Mouse (Mus musculus): ENCODE measurements around the gene Bmp8b. TPM values are rescaled to one million over a fixed set of nuclear protein-coding genes. Genes with fewer than 3 reads are reported as not detected.

Bmp8b gene
- 0.13 and 0.14 TPM in 2 replicates for polyA plus RNA-seq (2015; fragmentation: Nextera tagmentation; extraction: Ambion mirVana)

DNA sequence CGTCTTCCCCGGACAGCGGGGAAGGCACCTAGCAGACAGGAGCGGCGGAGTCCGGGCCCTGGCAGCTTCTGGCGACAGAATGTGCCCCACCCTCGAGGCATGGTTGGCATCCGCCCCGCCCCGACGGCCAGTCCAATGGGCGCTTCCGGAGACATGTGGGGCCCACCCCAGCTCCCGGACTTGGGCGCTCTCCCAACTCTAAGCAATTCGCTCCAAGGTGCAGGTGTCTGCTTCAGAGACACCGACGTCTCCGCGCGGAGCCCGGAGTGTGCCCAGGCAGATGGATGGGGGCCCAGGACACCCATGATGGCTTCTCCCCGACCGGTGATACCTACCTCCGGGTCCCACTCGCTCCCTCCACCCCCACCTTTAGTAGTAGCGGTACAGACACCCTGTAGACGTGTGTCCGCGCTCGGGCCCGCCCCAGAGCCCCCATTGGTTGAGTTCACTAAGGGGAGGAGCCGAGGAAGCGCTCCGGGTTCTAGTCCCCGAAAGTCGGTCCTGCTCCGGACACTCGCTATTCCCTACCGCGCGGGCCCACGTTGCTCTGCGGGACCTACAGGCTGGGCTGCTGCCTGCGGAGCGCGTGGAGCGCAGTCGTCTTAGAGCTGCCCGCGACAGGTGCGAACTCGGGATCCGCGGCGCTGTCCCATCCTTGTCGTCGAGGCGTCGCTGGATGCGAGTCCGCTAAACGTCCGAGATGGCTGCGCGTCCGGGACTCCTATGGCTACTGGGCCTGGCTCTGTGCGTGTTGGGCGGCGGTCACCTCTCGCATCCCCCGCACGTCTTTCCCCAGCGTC is at the start of gene Bmp8b:
TSS of gene Bmp8b (plus strand) at position 515 of the 800 bp plus-strand sequence.
- Histone ChIP-seq H3K9me3 (no peaks in the 10 kb centered on the region), H3K4me3 (replicated peaks) (peak within 1 kb of the TSS; percentile 34), H3K9ac (replicated peaks) (no peak within 1 kb of the TSS), H3K36me3 (no peaks in the 10 kb centered on the region), H3K4me1 (replicated peaks) (peaks cover 9% of the 10 kb centered on the region), H3K27me3 (peaks cover 44% of the 10 kb centered on the region), H3K4me2 (replicated peaks) (peak within 1 kb of the TSS; percentile 50), H3K27ac (no peak within 1 kb of the TSS)
- WGBS: 6% methylated on average over 75 of the region's 75 CpGs
- ATAC-seq: peak; percentile 73

DNA sequence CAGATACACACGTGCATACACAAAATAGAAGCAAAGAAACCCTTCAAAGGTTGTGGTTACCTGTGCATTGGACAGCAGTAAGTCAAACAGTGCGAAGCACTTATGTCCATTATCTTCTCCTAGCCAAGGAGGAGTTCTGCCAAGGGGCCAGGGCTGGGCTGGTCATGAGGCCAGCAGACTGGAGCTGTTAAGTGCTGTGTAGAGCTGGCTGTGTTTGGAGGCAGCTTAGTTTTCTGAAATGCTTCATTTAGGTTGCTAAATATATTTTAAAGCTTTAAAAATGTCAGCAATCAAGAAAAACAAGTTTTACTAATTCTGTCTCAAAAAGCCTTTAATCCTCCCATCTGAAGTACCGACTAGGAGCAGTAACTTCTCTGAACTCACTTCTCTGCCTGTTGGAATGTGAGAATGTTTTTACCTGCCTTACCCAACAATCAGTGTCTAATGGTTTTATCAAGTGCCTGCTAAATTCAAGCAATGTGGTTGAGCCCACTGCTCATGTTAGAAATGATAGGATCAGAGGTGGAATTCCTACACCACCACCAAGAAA is 48.3 kb upstream of the Bmp8b start:
- Histone ChIP-seq H3K9ac (replicated peaks) (no peak overlapping the region), H3K4me1 (replicated peaks) (peaks cover 26% of the 10 kb centered on the region), H3K36me3 (peaks cover 55% of the 10 kb centered on the region), H3K9me3 (no peaks in the 10 kb centered on the region), H3K27ac (no peak overlapping the region), H3K4me3 (replicated peaks) (no peak overlapping the region), H3K27me3 (no peaks in the 10 kb centered on the region), H3K4me2 (replicated peaks) (no peak overlapping the region)
- 97% methylated on average over 3 of the region's 3 CpGs for WGBS
- no peak for ATAC-seq

DNA sequence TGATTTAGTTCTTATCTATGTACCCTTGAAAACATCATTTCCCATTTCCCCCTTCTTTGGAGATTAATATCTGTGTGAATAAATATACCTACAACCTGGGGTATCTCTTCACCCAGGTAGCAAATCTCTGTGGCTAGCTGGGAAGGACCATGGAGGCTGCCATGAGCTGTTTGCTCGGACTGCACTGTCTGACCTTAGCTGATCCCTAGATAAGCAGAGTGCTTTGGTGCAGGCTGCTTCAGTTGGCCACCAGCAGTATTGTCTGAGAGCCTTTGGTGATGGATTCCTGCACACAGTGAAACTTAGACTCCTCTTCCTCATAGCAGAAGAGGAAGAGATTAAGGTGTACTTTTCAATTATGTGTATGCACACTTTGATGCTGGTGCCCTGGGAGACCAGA is 47.0 kb upstream of the Bmp8b start:
- no peaks in the 10 kb centered on the region for H3K27me3 ChIP-seq
- H3K9me3 ChIP-seq: no peaks in the 10 kb centered on the region
- no peak overlapping the region for H3K4me2 ChIP-seq (replicated peaks)
- peaks cover 13% of the 10 kb centered on the region for H3K4me1 ChIP-seq (replicated peaks)
- peaks cover 42% of the 10 kb centered on the region for H3K36me3 ChIP-seq
- no peak overlapping the region for H3K4me3 ChIP-seq (replicated peaks)
- no peak overlapping the region for H3K9ac ChIP-seq (replicated peaks)
- WGBS: 73% methylated on average over 1 of the region's 1 CpGs
- ATAC-seq: no peak
- H3K27ac ChIP-seq: no peak overlapping the region

DNA sequence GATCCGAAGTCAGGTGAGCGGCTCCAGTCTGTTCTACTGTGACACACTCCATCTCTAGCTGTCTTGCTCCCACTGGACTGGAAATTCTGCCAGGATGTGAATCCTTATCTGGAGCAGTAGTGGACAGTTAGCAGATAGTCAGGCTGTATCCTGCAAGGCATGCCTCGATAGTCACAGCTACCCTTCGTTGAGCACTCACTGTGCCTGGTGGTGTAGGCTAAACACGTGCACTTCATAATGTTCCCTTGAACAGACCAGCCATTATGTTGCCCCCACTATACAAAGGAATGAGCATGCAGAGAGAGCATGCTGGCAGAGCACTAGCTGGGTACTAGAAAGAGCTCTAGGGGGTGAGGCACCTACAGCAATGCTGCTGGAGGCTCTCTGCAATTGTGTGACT is 43.2 kb upstream of the Bmp8b start:
- 68% methylated on average over 5 of the region's 5 CpGs for WGBS
- Histone ChIP-seq H3K9me3 (no peaks in the 10 kb centered on the region), H3K27me3 (no peaks in the 10 kb centered on the region), H3K4me2 (replicated peaks) (no peak overlapping the region), H3K27ac (no peak overlapping the region), H3K4me3 (replicated peaks) (no peak overlapping the region), H3K36me3 (peaks cover 8% of the 10 kb centered on the region), H3K9ac (replicated peaks) (no peak overlapping the region), H3K4me1 (replicated peaks) (0 out of 2 replicates have a peak, but pooled peaks cover 2% of the 10 kb centered on the region)
- ATAC-seq: peak; percentile 48; the same call in 1 of the 2 replicates

DNA sequence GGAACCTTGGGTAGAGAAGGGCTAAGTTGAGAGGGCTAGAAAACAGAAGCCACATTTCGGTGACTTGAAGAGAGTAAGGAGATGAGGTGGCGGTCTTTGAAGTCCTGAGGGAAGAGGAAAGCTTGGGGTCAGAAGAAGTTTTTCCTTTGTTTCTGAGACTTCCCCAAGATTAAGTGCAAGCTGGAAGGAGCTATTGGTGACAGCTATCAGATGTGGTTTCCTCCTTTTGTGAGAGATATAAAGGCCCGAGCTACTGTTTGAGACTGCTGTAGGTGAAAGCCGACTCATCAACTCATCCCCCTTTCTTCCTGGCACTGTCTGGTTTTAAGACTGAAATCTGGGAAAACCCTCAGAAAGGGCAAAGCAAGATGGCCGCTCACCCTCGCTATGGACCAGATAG is 36.3 kb upstream of the Bmp8b start:
- no peak overlapping the region for H3K4me2 ChIP-seq (replicated peaks)
- H3K4me3 ChIP-seq (replicated peaks): no peak overlapping the region
- 89% methylated on average over 6 of the region's 6 CpGs for WGBS
- no peaks in the 10 kb centered on the region for H3K27me3 ChIP-seq
- no peaks in the 10 kb centered on the region; the same call in 1 of the 2 replicates for H3K9me3 ChIP-seq
- H3K9ac ChIP-seq (replicated peaks): no peak overlapping the region
- H3K36me3 ChIP-seq: no peaks in the 10 kb centered on the region
- H3K27ac ChIP-seq: no peak overlapping the region
- peaks cover 6% of the 10 kb centered on the region; the same call in 1 of the 2 replicates for H3K4me1 ChIP-seq (replicated peaks)
- ATAC-seq: no peak

DNA sequence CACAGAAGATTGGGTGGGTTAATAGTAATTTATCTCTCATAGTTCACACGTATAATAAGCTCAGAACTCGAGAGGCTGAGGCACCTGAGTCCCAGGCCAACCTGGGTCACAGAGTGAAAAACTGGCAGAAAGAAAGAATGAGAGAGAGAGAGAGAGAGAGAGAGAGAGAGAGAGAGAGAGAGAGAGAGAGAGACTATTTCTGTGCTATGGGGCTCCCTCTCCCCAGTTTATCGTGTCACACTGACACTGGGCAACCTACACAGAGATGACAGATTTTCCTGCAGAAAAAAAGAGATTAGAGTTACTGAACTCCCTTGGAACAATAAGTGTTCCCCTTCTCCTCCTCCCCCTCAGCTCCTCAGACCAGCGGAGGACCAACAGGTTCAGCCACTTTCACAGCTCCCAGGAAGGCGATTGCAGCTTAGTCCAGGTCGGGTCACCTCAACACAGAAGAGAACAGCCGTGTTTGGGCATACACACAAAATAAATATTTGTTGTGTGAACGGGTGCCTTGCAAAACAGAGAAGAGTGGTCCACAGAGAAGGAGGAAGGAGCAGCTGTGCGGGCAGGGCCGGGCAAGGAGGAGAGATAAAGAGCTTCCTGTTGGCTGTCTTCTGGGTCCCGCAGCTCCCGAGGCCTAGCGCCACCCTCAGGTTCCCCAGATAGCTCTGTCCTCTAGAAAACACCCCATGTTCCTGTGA is 33.5 kb upstream of the Bmp8b start:
- peak overlapping the region; percentile 42; the same call in 1 of the 2 replicates for H3K9ac ChIP-seq (replicated peaks)
- 8% methylated on average over 13 of the region's 13 CpGs for WGBS

DNA sequence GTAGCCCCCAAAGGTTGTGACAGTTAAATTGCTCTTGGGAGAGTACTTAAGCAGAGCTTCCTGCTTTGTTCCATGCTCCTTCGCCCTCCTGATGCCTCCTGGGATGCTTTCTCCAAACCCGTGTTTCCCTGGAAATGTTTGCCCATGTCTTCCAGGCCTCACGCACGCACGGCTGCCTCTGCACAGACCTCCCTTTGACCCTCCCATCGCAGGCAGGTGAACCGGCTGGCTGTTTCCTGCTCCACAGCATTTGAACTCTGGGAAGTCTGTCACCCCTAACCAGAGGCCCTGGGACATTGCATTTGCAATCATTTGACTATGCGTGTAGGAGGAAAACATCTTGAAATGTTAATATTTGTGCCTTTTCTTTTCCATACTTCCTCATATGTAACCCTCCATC is 28.0 kb upstream of the Bmp8b start:
- Histone ChIP-seq H3K9ac (replicated peaks) (no peak overlapping the region), H3K27me3 (no peaks in the 10 kb centered on the region), H3K4me2 (replicated peaks) (no peak overlapping the region), H3K4me3 (replicated peaks) (no peak overlapping the region), H3K36me3 (no peaks in the 10 kb centered on the region), H3K4me1 (replicated peaks) (no peaks in the 10 kb centered on the region), H3K27ac (no peak overlapping the region), H3K9me3 (peaks cover 3% of the 10 kb centered on the region; the same call in 1 of the 2 replicates)
- WGBS: 55% methylated on average over 8 of the region's 8 CpGs
- no peak for ATAC-seq

More for the DNA sequence above, 33.5 kb upstream of the Bmp8b start:
- Histone ChIP-seq H3K4me2 (replicated peaks) (peak overlapping the region; percentile 32), H3K36me3 (no peaks in the 10 kb centered on the region), H3K4me3 (replicated peaks) (no peak overlapping the region), H3K27me3 (no peaks in the 10 kb centered on the region), H3K27ac (no peak overlapping the region), H3K9me3 (no peaks in the 10 kb centered on the region; the same call in 1 of the 2 replicates), H3K4me1 (replicated peaks) (peaks cover 6% of the 10 kb centered on the region; the same call in 1 of the 2 replicates)
- ATAC-seq: peak; percentile 66

DNA sequence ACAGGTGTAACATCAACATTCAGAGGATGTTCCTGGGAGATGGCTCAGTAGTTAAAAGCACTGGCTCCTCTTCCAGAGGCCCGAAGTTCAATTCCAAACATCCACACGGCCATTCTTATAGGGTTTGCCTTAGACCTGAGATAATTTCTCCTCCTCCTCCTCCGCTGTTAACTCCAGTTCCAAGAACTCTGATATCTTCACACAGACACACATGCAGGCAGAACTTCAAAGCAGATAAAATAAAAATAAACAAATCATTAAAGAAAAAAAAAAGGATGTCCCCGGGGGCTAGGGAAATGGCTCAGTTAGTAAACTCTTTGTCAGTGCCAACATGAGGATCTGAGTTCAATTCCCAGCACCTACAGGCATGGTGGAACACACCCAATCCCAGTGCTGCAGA is 26.7 kb upstream of the Bmp8b start:
- H3K9ac ChIP-seq (replicated peaks): no peak overlapping the region
- no peak for ATAC-seq
- 87% methylated on average over 4 of the region's 4 CpGs for WGBS

DNA sequence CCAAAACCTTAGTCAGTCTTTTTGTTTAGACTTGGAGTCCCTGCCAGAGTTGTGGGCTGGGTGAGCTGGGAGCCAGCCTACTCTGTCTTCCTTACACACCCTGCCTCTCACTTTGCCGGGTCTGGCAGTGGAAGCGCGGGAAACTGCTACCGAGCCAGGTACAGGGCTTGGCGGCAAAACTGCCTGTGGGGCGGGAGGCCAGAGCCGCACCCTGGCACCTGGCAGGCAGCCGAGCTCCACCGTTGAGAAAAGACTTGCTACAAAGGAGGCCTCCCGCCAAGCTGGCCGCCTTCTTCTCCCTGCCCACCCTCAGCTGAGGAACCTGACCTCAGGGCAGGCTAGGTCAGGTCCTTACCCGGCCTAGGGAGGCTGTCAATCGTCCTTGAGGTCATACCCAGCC is 24.2 kb upstream of the Bmp8b start:
- H3K4me1 ChIP-seq (replicated peaks): 0 out of 2 replicates have a peak, but pooled peaks cover 5% of the 10 kb centered on the region
- no peak overlapping the region for H3K4me2 ChIP-seq (replicated peaks)
- H3K27ac ChIP-seq: no peak overlapping the region
- H3K4me3 ChIP-seq (replicated peaks): no peak overlapping the region
- H3K9me3 ChIP-seq: peaks cover 3% of the 10 kb centered on the region; the same call in 1 of the 2 replicates
- no peaks in the 10 kb centered on the region for H3K27me3 ChIP-seq
- WGBS: 42% methylated on average over 13 of the region's 13 CpGs
- no peaks in the 10 kb centered on the region for H3K36me3 ChIP-seq
- H3K9ac ChIP-seq (replicated peaks): no peak overlapping the region
- no peak for ATAC-seq

More for the DNA sequence above, 26.7 kb upstream of the Bmp8b start:
- Histone ChIP-seq H3K4me3 (replicated peaks) (no peak overlapping the region), H3K36me3 (no peaks in the 10 kb centered on the region), H3K9me3 (peaks cover 3% of the 10 kb centered on the region; the same call in 1 of the 2 replicates), H3K4me1 (replicated peaks) (0 out of 2 replicates have a peak, but pooled peaks cover 5% of the 10 kb centered on the region), H3K27me3 (no peaks in the 10 kb centered on the region), H3K27ac (no peak overlapping the region), H3K4me2 (replicated peaks) (no peak overlapping the region)

DNA sequence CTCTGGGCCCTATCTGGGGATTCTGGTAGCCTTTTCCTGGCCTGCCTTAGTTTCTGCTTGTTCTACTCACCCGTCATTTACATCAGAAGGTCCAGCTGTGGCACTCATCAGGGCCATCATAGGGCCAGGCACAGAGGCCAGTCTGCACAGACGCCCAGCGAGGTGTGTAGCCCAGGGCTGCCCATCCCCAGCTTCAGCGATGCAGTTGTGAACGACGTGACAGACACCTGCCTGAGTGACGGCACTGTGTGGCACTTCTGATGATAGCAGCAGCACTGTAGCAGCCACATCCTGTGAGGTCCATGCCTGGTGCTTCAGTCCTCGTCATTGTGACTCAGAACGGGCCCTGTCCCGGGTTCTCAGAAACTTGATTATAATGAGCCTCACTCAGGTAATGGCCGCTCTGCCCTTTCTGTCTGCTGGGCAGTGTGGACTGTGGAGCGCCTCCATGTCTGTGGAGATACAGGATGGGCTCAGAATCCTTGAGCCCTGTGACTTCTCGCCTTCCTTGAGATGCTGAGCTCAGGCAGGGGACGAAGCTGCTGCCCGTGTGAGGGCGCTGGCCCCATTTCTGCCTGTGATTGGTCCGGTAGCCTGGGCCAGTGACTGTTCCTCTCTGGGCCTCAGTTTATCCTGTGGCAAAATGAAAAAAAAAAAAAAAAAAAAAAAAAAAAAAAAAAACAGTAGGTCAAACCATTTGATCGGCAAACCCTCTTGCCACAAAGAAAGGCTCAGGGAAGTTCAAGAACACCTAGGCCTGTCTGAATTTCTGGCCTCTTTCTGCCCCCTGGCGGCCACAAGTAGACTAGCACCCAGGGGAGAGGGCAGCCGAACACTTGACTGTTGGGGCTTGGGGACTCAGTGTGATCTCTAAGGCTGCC is 22.4 kb upstream of the Bmp8b start:
- WGBS: 58% methylated on average over 20 of the region's 20 CpGs
- Histone ChIP-seq H3K27ac (no peak overlapping the region), H3K9me3 (peaks cover under 1% of the 10 kb centered on the region; the same call in 1 of the 2 replicates), H3K4me2 (replicated peaks) (no peak overlapping the region), H3K4me3 (replicated peaks) (no peak overlapping the region), H3K4me1 (replicated peaks) (0 out of 2 replicates have a peak, but pooled peaks cover 5% of the 10 kb centered on the region), H3K27me3 (no peaks in the 10 kb centered on the region), H3K9ac (replicated peaks) (no peak overlapping the region), H3K36me3 (no peaks in the 10 kb centered on the region)
- ATAC-seq: peak; percentile 75

DNA sequence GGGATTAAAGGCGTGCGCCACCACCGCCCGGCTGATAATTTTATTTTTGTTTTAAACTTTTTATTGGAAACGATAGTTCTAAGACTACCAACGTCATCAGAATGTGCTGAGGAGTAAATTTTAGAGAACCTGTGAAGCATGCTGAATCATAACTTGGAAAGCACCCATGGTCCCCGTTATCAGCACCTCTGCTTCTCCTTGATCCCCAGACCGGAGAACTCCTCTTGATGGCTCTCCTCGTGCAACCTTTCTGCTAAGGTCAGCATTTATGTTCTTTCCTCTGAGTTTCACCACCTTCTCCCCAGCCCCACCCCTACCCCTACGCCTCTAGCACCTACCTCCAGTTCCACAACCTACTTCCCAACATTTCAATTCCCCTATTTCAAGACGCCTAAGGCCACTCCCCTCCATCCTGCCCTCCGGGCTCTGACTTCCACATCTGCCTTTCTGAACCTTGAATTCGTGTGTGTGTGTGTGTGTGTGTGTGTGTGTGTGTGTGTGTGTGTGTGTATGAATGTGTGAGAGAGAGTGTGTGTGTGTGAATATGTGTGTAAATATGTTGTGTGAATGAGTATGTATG is 21.6 kb upstream of the Bmp8b start:
- no peaks in the 10 kb centered on the region for H3K36me3 ChIP-seq
- H3K4me2 ChIP-seq (replicated peaks): no peak overlapping the region
- no peak overlapping the region for H3K4me3 ChIP-seq (replicated peaks)
- H3K27me3 ChIP-seq: no peaks in the 10 kb centered on the region
- no peak overlapping the region for H3K9ac ChIP-seq (replicated peaks)
- H3K9me3 ChIP-seq: no peaks in the 10 kb centered on the region
- 0 out of 2 replicates have a peak, but pooled peaks cover 5% of the 10 kb centered on the region for H3K4me1 ChIP-seq (replicated peaks)
- H3K27ac ChIP-seq: no peak overlapping the region
- no peak for ATAC-seq
- WGBS: 72% methylated on average over 13 of the region's 13 CpGs

Measured in midbrain, embryonic 13.5 days (tissue).